ENCODE assay signal across 9 mouse cellular contexts in the genomic region with DNA sequence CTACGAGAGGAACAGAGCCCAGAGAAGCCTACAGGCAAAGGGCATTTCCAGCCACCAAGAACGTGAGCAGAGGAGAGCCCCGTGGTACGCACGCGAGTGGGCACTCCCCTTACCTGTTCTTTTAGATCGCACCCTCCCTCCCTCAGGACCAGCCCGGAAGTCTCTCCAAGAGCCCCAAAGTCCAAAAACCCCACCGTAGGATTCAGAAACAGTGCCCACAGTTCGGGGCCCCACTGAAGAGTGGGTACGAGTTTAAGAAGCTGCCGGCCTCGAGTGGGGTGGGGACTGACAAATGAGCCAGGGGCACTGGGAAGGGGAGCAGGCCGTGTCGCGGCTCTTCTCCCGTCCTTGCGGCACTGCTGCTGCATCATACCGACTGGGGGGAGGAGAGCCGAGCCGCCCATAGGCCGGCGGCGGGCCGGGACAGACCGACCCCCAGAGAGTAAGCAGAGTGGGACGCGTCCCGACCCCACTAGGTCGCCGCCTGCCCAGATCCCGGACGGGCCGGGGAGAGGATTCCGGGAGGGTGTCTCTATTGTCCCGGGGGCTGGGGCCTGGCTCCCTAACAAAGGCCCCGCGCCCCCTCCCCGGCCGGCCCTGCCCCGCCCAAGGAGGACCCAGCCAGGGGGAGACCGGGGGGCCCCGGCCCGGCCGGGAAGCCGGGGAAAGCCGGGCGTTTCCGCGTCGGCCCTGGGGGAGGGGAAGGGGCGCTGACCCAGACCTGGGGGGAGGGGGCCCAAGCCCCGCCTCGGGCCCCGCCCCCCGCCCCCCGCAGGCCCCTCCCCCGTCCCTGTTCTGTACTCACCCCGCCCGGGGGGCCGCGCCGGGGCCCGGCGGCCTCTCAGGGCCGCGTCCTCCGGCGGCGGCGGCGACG. TPM values are rescaled to one million over a fixed set of nuclear protein-coding genes. Genes with fewer than 3 reads are reported as not detected.
A peak's percentile ranks its signal among the peaks of the same experiment; 100 is the strongest.
DNase-seq lines count a peak whose midpoint lies in the region; ATAC-seq and TF ChIP-seq lines count a peak whose summit lies in the region.
"Had no signal": no experiment of that assay in that cellular context is flagged by ENCODE, and none has a peak within 500 bp of the region (broad histone marks: within the 10 kb centered on the region; RNA-seq: fewer than 3 reads in every experiment).

No protein-coding gene starts in this region.

- TF ChIP-seq EP300 in MEL (IDR thresholded peaks at IDR 0.05; ENCODE audit: low read depth in 1 of 2, low read length in 2 of 2) = no peak

- peak overlapping the region; percentile 74 for H3K9ac ChIP-seq in MEL (ENCODE audit: control insufficient read depth, low read depth, low read length, poor library complexity, severe bottlenecking)
- peak overlapping the region; percentile 90 for H3K9ac ChIP-seq in heart, embryonic 16.5 days (ENCODE audit: low read length)
- peak overlapping the region; percentile 89 for H3K9ac ChIP-seq in limb, embryonic 11.5 days (ENCODE audit: low read length)
- H3K9ac ChIP-seq in midbrain, embryonic 12.5 days (replicated peaks) = peak overlapping the region; percentile 93

- TF ChIP-seq POLR2A in MEL (IDR thresholded peaks at IDR 0.05; ENCODE audit: control insufficient read depth in 1 of 2, insufficient read depth in 1 of 2, low read depth in 1 of 2, low read length in 2 of 2, poor library complexity in 1 of 2) = peak; percentile 20 to 32; a peak in 2 of 4 replicates

- H3K9me3 ChIP-seq in MEL (replicated peaks; ENCODE audit: insufficient read depth, low read length) = no peaks in the 10 kb centered on the region
- H3K9me3 ChIP-seq in heart, embryonic 16.5 days (replicated peaks; ENCODE audit: control insufficient read depth, low read length) = no peaks in the 10 kb centered on the region
- no peaks in the 10 kb centered on the region for H3K9me3 ChIP-seq in limb, embryonic 11.5 days (ENCODE audit: control insufficient read depth, low read length)
- H3K9me3 ChIP-seq in midbrain, embryonic 12.5 days = no peaks in the 10 kb centered on the region

- peaks cover 24% of the 10 kb centered on the region for H3K79me2 ChIP-seq in MEL (ENCODE audit: control insufficient read depth, insufficient read depth, low read length, poor library complexity)

- peak overlapping the region; percentile 76 for H3K27ac ChIP-seq in MEL (ENCODE audit: control insufficient read depth, low read depth, low read length)
- peak overlapping the region; percentile 99 for H3K27ac ChIP-seq in heart, embryonic 16.5 days (ENCODE audit: low read length)
- peak overlapping the region; percentile 99 for H3K27ac ChIP-seq in limb, embryonic 11.5 days (replicated peaks; ENCODE audit: low read depth, low read length)
- H3K27ac ChIP-seq in midbrain, embryonic 12.5 days (replicated peaks) = peak overlapping the region; percentile 98

- H3K4me3 ChIP-seq in MEL (ENCODE audit: control insufficient read depth in 1 of 2, insufficient read depth in 1 of 2, low read depth in 2 of 2, low read length in 2 of 2) = peak overlapping the region; percentile 77 to 84
- H3K4me3 ChIP-seq in heart, embryonic 16.5 days (ENCODE audit: low read length) = peak overlapping the region; percentile 81
- peak overlapping the region; percentile 90 for H3K4me3 ChIP-seq in limb, embryonic 11.5 days (ENCODE audit: low read depth, low read length)
- H3K4me3 ChIP-seq in midbrain, embryonic 12.5 days = peak overlapping the region; percentile 95

- H3K36me3 ChIP-seq in MEL (ENCODE audit: control insufficient read depth in 1 of 2, insufficient read depth in 2 of 2, low read length in 2 of 2) = peaks cover 2 to 9% of the 10 kb centered on the region in 2 experiments; a peak in 3 of 4 replicates
- H3K36me3 ChIP-seq in heart, embryonic 16.5 days (ENCODE audit: control insufficient read depth, insufficient read depth) = peaks cover 29% of the 10 kb centered on the region
- peaks cover 24% of the 10 kb centered on the region for H3K36me3 ChIP-seq in limb, embryonic 11.5 days (ENCODE audit: control insufficient read depth, insufficient read depth, low read length)
- peaks cover 37% of the 10 kb centered on the region for H3K36me3 ChIP-seq in midbrain, embryonic 12.5 days

- ATAC-seq in heart, embryonic 16.5 days (replicated peaks; ENCODE audit: extremely low read depth, insufficient read depth, low FRiP score) = peak; percentile 58
- ATAC-seq in limb, embryonic 11.5 days (ENCODE audit: insufficient number of reproducible peaks, low FRiP score, low TSS enrichment, low read depth) = peak; percentile 13; the same call in 1 of the 2 replicates
- peak; percentile 35 for ATAC-seq in midbrain, embryonic 12.5 days (ENCODE audit: low FRiP score, low read depth)

- peak; percentile 66 to 67 for DNase-seq in B cell, adult 2 months
- peak; percentile 71 for DNase-seq in MEL (ENCODE audit: low read depth, low spot score)
- DNase-seq in embryo, embryonic 9.5 days (ENCODE audit: extremely low spot score) = peak; percentile 88
- DNase-seq in limb, embryonic 11.5 days (ENCODE audit: low spot score) = peak; percentile 81
- peak; percentile 65 to 69 for DNase-seq in thymus, adult 18-20 months
- DNase-seq in right cerebral cortex, adult 2 months (ENCODE audit: low spot score in 2 of 2) = no peak

- no peaks in the 10 kb centered on the region for H3K27me3 ChIP-seq in MEL (ENCODE audit: control insufficient read depth in 1 of 2, insufficient read depth in 2 of 2, low read length in 2 of 2)
- no peaks in the 10 kb centered on the region for H3K27me3 ChIP-seq in heart, embryonic 16.5 days (ENCODE audit: control insufficient read depth, insufficient read depth, low read length)
- H3K27me3 ChIP-seq in limb, embryonic 11.5 days (ENCODE audit: control insufficient read depth, insufficient read depth, low read length) = no peaks in the 10 kb centered on the region
- H3K27me3 ChIP-seq in midbrain, embryonic 12.5 days = no peaks in the 10 kb centered on the region

- under 1% methylated on average over 40 of the region's 73 CpGs for WGBS in heart, embryonic 16.5 days
- under 1% methylated on average over 42 of the region's 73 CpGs for WGBS in limb, embryonic 11.5 days
- WGBS in midbrain, embryonic 12.5 days = under 1% methylated on average over 53 of the region's 73 CpGs

- no peak for TF ChIP-seq RAD21 in MEL (IDR thresholded peaks at IDR 0.05; ENCODE audit: low read depth, low read length)

- TF ChIP-seq CTCF in MEL (IDR thresholded peaks at IDR 0.05 in 2 of 3, conservative IDR thresholded peaks at IDR 0.05 in 1 of 3; ENCODE audit: control insufficient read depth in 1 of 3, insufficient read depth in 1 of 3, low read depth in 2 of 3, low read length in 3 of 3, poor library complexity in 1 of 3, severe bottlenecking in 1 of 3) = no peak

- peak overlapping the region; percentile 66 for H3K4me2 ChIP-seq in heart, embryonic 16.5 days (ENCODE audit: low read depth, low read length)
- H3K4me2 ChIP-seq in limb, embryonic 11.5 days (ENCODE audit: low read depth, severe bottlenecking) = peak overlapping the region; percentile 79
- peak overlapping the region; percentile 86 for H3K4me2 ChIP-seq in midbrain, embryonic 12.5 days (replicated peaks)

- H3K4me1 ChIP-seq in MEL (ENCODE audit: control insufficient read depth in 1 of 2, insufficient read depth in 2 of 2, low read length in 2 of 2) = peaks cover 2 to 14% of the 10 kb centered on the region in 2 experiments; a peak in 3 of 4 replicates
- H3K4me1 ChIP-seq in heart, embryonic 16.5 days (ENCODE audit: control insufficient read depth, insufficient read depth, low read length) = peaks cover 20% of the 10 kb centered on the region
- H3K4me1 ChIP-seq in limb, embryonic 11.5 days (ENCODE audit: control insufficient read depth, insufficient read depth, low read length) = peaks cover 7% of the 10 kb centered on the region
- H3K4me1 ChIP-seq in midbrain, embryonic 12.5 days = peaks cover 30% of the 10 kb centered on the region

RNA-seq across cellular contexts. Expression of a gene that starts 0.6 kb away (rescaled TPM):
- total RNA-seq in MEL (2012; rRNA removed) = 40.5 and 46.7 TPM in 2 replicates
- 10 to 100 TPM; 39.4 to 53.0 TPM for polyA plus RNA-seq in MEL (2012; ENCODE audit: insufficient read depth in 1 of 2, insufficient read length in 2 of 2, low read depth in 1 of 2, low replicate concordance in 2 of 2, missing spikeins in 1 of 2)
- polyA plus RNA-seq in heart, embryonic 16.5 days (2015; fragmentation: Nextera tagmentation; extraction: Ambion mirVana) = 7.1 and 9.1 TPM in 2 replicates
- polyA plus RNA-seq in limb, embryonic 11.5 days (2014; fragmentation: Nextera tagmentation; extraction: Ambion mirVana) = 20.0 and 22.1 TPM in 2 replicates
- polyA plus RNA-seq in midbrain, embryonic 12.5 days (2016; fragmentation: Nextera tagmentation; extraction: Ambion mirVana) = 24.7 and 26.6 TPM in 2 replicates

RNA-seq across cellular contexts. Expression of a gene that starts 11.1 kb away (rescaled TPM):
- 27.0 and 29.3 TPM in 2 replicates for total RNA-seq in MEL (2012; rRNA removed)
- 10 to 100 TPM in 1 of 2 experiments, not detected in 1; 40.5 TPM for polyA plus RNA-seq in MEL (2012; ENCODE audit: insufficient read depth in 1 of 2, insufficient read length in 2 of 2, low read depth in 1 of 2, low replicate concordance in 2 of 2, missing spikeins in 1 of 2)
- polyA plus RNA-seq in heart, embryonic 16.5 days (2015; fragmentation: Nextera tagmentation; extraction: Ambion mirVana) = 42.6 and 44.9 TPM in 2 replicates
- 46.7 and 51.5 TPM in 2 replicates for polyA plus RNA-seq in limb, embryonic 11.5 days (2014; fragmentation: Nextera tagmentation; extraction: Ambion mirVana)
- polyA plus RNA-seq in midbrain, embryonic 12.5 days (2016; fragmentation: Nextera tagmentation; extraction: Ambion mirVana) = 65.5 and 69.4 TPM in 2 replicates

RNA-seq across cellular contexts. Expression of a gene that starts 23.7 kb away (rescaled TPM):
- 151 and 189 TPM in 2 replicates for total RNA-seq in MEL (2012; rRNA removed)
- polyA plus RNA-seq in MEL (2012; ENCODE audit: insufficient read depth in 1 of 2, insufficient read length in 2 of 2, low read depth in 1 of 2, low replicate concordance in 2 of 2, missing spikeins in 1 of 2) = 100 to 1,000 TPM in 1 of 2 experiments, 10 to 100 TPM in 1; 76.5 to 145 TPM
- 57.8 and 58.9 TPM in 2 replicates for polyA plus RNA-seq in heart, embryonic 16.5 days (2015; fragmentation: Nextera tagmentation; extraction: Ambion mirVana)
- 87.0 and 91.4 TPM in 2 replicates for polyA plus RNA-seq in limb, embryonic 11.5 days (2014; fragmentation: Nextera tagmentation; extraction: Ambion mirVana)
- 102 and 121 TPM in 2 replicates for polyA plus RNA-seq in midbrain, embryonic 12.5 days (2016; fragmentation: Nextera tagmentation; extraction: Ambion mirVana)

RNA-seq across cellular contexts. Expression of a gene that starts 27.3 kb away (rescaled TPM):
- 3.9 and 4.4 TPM in 2 replicates for total RNA-seq in MEL (2012; rRNA removed)
- polyA plus RNA-seq in MEL (2012; ENCODE audit: insufficient read depth in 1 of 2, insufficient read length in 2 of 2, low read depth in 1 of 2, low replicate concordance in 2 of 2, missing spikeins in 1 of 2) = 1 to 10 TPM in 1 of 2 experiments, not detected in 1; 8.5 TPM
- polyA plus RNA-seq in heart, embryonic 16.5 days (2015; fragmentation: Nextera tagmentation; extraction: Ambion mirVana) = 0.08 and 0.09 TPM in 2 replicates
- 0.13 and 0.33 TPM in 2 replicates for polyA plus RNA-seq in limb, embryonic 11.5 days (2014; fragmentation: Nextera tagmentation; extraction: Ambion mirVana)
- not detected in 2 replicates for polyA plus RNA-seq in midbrain, embryonic 12.5 days (2016; fragmentation: Nextera tagmentation; extraction: Ambion mirVana)
- total RNA-seq: hematopoietic stem cell, adult 5-6 weeks had no signal

RNA-seq across cellular contexts. Expression of a gene that starts 47.2 kb away (rescaled TPM):
- total RNA-seq in MEL (2012; rRNA removed) = 19.5 and 20.0 TPM in 2 replicates
- polyA plus RNA-seq in MEL (2012; ENCODE audit: insufficient read depth in 1 of 2, insufficient read length in 2 of 2, low read depth in 1 of 2, low replicate concordance in 2 of 2, missing spikeins in 1 of 2) = 10 to 100 TPM; 36.2 to 51.7 TPM
- 11.8 and 12.3 TPM in 2 replicates for polyA plus RNA-seq in heart, embryonic 16.5 days (2015; fragmentation: Nextera tagmentation; extraction: Ambion mirVana)
- 26.9 and 27.8 TPM in 2 replicates for polyA plus RNA-seq in limb, embryonic 11.5 days (2014; fragmentation: Nextera tagmentation; extraction: Ambion mirVana)
- polyA plus RNA-seq in midbrain, embryonic 12.5 days (2016; fragmentation: Nextera tagmentation; extraction: Ambion mirVana) = 11.8 and 15.2 TPM in 2 replicates

Comparison
In these comparisons a context has a peak if more than half of its experiments do, and no peak if none do; other contexts are left out.
1. DNase-seq: peak in B cell, adult 2 months (2 of 2), MEL (single experiment), embryo, embryonic 9.5 days (single experiment), limb, embryonic 11.5 days (single experiment) and thymus, adult 18-20 months (2 of 2); none in right cerebral cortex, adult 2 months (0 of 2).
2. Peak in every context shown above with its lines, with median percentiles within 50 percentile points of each other: H3K27ac ChIP-seq, H3K4me3 ChIP-seq, H3K9ac ChIP-seq, ATAC-seq and H3K4me2 ChIP-seq.